Mouse (Mus musculus): Measurements from ENCODE around the gene Gpr119.
A peak's percentile ranks its signal among the peaks of the same experiment; 100 is the strongest.

Gpr119 gene

DNA sequence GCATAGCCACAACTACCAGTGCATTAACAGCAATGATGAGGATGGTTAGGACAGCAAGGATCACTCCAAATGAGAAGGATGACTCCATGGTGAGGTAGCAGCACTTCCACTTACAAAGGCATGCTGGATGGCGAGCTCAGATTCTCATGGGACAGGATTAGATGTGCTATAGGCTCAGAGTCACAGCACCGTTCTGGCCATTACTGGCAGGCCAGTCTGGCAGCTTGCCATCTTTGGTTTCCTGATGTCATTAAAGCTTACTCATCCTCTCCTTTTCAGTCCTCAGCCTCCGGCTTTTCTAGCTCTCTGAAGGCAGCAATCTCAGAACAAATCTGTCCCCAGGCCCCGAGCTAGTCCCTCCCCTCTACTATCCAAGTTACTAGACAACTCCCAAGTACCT is at the start of gene Gpr119:
Gene Gpr119 (minus strand): TSS at position 308 of the 400 bp plus-strand sequence.
- DNase-seq (ENCODE audit: extremely low read depth, low read depth) = no peak

DNA sequence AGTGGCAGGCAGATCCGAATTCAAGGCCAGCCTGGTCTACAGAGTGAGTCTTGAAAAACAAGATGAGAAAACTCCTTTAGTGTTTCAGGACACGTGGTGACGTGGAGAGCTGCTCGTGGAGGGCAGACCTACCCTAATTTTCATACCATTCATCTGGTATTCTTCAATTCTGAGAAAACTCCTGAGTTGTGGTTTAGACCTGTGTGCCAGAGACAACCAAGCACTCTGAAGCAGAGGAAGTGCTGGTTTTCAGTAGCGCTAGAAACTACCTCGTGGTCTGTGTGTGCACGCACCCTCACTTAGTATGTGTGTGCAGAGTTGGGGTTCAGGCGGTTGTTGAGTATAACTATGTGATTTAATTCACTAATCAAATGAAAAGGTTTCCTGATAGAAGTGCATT is 38.6 kb upstream of the Gpr119 start:
- no peak for DNase-seq (ENCODE audit: extremely low read depth, low read depth)

DNA sequence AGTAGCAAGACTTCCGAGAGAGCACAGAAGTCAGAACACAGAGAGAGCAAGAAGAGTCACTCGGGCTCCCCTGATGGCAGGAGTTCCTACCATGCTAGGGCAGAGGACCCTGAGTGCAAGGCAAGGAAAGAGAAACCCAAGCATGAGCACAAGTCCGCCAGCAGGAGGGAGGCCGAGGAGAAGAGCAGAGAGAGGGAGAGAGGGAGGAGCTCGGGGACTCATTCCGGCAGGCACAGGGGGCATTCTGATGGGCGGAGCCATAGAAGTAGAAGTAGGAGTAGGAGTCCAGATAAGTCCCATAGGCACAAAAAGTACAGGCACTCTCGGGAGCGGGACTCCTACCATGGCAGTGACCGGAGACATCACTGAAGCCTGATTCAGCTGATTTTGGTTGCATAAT is 35.4 kb upstream of the Gpr119 start:
- no peak for DNase-seq (ENCODE audit: extremely low read depth, low read depth)

DNA sequence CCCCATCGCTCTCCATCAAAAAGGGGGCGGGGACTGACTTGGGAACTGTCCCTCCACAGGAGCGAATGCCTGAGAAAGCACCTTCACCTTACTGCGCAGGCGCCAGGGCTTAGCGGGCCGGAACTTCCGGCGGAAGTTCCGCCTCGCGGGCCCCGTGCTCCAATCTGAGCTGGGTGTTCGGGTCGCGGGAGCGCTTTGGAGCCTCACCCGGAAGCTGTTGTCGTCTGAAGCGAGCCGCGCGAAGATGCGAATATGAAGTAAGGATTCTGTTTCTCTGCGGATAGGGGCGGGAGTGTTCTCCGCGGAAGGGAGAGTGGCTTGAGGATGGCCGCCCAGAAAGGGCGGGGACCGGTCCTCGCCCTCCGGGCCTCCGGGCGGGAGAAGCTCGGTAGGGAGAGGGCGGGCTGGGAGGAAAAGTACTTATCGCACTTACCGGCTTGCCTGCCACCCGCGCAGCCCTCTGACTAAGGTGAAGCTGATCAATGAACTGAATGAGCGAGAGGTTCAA is 20.6 kb upstream of the Gpr119 start, which contains the start of gene Rbmx2:
Gene Rbmx2 (plus strand): TSS at position 141 of the 508 bp plus-strand sequence.
- peak; percentile 79 for DNase-seq (ENCODE audit: extremely low read depth, low read depth)

DNA sequence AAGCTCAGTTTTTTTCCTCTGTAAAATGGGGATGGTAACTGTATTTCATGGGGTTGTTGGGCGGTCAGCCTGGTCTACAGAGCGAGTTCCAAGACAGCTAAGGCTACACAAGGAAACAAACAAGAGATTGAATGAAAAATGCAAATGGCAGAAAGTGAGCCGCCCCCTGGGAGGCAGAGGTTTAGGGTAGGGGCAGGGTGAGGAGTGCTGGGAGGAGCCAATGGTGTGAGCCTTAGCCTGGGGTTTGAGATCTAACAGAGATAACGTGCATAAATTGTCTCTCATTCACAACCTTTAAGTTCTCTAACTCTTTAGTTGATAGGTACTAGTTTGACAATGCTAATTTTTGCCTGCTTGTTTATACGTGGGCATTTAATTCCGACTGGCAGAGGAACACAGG is 20.2 kb upstream of the Gpr119 start:
- no peak for DNase-seq (ENCODE audit: extremely low read depth, low read depth)

GRCm38 (mm10) chrX:48683857-48684256 is 9.6 kb upstream of the Gpr119 start:
- no peak for DNase-seq (ENCODE audit: extremely low read depth, low read depth)

GRCm38 (mm10) chrX:48683451-48683850 is 9.2 kb upstream of the Gpr119 start:
- no peak for DNase-seq (ENCODE audit: extremely low read depth, low read depth)

DNA sequence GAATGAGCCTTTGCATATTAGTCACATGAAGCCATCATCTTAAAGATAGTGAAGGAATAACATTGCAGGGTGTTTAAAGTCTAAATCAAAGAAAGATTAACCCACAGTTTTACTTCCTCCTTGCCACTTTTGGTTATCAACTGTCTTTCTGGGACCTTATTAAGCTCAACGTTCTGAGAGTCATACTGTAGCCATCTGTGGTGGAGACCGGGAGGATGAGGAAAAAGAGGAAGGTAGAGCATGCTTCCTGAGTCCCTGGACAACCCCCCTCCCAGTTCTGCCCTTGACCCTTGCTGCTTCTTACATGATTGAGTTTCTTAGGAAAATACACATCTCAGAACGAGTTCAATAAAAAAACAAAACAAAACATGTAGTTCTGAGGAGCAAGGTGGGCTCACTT is 2.6 kb downstream of the Gpr119 start:
- DNase-seq (ENCODE audit: extremely low read depth, low read depth) = no peak

- DNase-seq (ENCODE audit: extremely low read depth, low read depth) = no peak
Observed at GRCm38 (mm10) chrX:48669588-48669987, 4.7 kb downstream of the Gpr119 start.

DNA sequence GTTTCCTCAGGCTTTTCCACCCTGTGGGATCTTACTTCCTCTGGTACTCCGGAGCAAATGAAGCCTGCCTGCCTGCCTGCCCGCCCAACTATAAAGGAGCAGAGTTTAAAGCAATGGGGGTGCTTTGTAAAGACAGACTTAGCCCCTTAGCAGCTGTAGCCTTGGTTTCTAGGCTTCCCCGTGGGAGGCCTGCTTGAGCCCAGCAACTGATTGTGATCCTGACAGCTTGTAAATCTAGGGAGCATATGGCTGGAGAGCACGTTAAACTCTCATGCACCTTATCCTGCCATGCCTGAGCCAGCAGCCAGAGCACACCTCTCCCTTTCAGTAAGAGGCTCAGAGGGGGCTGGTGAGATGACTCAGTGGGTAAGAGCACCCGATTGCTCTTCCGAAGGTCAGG is 7.5 kb downstream of the Gpr119 start:
- DNase-seq (ENCODE audit: extremely low read depth, low read depth) = no peak

DNA sequence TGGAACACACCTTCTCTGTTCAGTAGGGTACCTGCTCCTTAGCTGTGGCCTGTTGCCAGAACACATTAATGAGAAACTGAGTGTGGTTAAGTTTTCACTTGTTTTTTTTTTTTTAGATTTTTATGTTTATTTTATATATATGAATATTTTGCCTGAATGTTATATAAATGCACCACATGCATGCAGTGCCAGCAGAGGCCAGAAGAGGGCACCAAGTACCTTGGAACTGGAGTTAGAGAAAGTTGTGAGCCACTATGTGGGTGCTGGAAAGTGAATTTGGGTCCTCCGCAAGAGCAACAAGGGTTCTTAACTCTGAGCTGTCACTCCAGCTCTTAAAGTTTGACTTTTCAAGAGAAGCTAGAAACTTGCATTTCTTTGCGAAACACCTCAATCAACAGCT is 30.2 kb downstream of the Gpr119 start:
- DNase-seq (ENCODE audit: extremely low read depth, low read depth) = peak; percentile 14

- DNase-seq (ENCODE audit: extremely low read depth, low read depth) = peak; percentile 6
Observed at GRCm38 (mm10) chrX:48637032-48637431, 37.2 kb downstream of the Gpr119 start.

- no peak for DNase-seq (ENCODE audit: extremely low read depth, low read depth)
Observed at GRCm38 (mm10) chrX:48624054-48624420, 50.2 kb downstream of the Gpr119 start.

DNA sequence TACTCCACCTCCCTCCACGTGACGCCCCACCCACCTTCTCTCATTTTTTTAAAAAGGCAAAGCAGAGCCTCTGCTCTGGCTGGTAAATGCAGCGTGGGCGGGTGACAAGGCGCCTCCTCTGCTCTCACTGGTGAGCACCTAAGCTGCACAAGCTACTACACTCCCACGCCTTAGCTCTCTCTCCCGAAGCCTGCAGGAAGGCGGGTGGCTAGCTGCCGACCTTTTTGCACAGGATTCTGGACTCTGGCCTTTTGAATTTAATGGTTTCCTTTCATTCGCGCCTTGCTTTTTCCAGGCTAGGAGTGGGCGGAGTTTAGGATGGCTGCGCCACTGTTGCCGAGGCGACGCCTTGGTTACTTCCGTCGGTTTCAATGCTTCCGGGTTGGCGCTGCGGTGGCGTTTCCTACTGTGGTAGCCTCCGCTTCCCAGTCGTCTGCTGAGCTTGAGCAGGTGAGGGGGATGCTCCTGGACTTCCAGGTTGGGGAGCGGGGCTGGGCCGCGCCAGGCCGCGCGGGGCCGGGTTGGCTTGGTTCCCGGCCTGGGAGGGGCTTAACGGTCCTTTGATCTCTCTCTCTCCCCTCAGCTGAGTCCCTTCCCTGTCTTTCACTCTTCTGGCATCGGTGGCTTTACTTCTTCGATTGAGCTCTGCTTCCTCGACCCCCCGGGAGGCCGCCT is 50.8 kb downstream of the Gpr119 start, which contains the start of gene Slc25a14:
Gene Slc25a14 (plus strand): TSS at position 35 of the 675 bp plus-strand sequence.
- DNase-seq (ENCODE audit: extremely low read depth, low read depth) = peak; percentile 53

DNA sequence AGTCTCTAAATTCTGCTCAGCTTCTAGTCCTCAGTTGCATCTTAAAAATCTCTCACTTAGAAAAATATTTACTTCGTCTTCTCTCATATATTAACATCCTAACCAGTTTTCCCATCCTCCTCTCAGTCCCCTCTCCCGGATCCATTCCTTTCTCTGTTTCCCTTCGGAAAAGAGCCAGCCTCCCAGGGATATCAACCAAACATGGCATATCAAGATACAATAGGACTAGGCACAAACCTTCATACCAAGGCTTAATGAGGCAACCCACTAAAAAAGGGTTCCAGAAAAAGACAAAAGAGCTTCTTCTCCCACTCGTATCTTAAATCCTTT is 51.3 kb downstream of the Gpr119 start:
- DNase-seq (ENCODE audit: extremely low read depth, low read depth) = no peak
